Mouse (Mus musculus) limb, embryonic 12.5 days (tissue): ENCODE measurements around the gene Scn5a. TPM values are rescaled to one million over a fixed set of nuclear protein-coding genes. Genes with fewer than 3 reads are reported as not detected.

Source experiments
- ATAC-seq: fragments of 200-750 bp; cut with Nextera tagmentation; 2 replicates; pipeline ENCODE4 v1.8.0; 2017; ENCODE audit warnings: low read depth, moderate TSS enrichment; ENCODE audit not compliant: insufficient number of reproducible peaks, insufficient read depth, low FRiP score, low TSS enrichment
- H3K27ac ChIP-seq: fragments of 300-500 bp; sonication (generic); 2 replicates; pipeline ENCODE4 v1.5.1; 2016; ENCODE audit warnings: mild to moderate bottlenecking, moderate library complexity
- H3K27me3 ChIP-seq: fragments of 300-500 bp; sonication (generic); 2 replicates; pipeline ENCODE4 v1.6.1; 2016; ENCODE audit warnings: mild to moderate bottlenecking, moderate library complexity
- H3K36me3 ChIP-seq: fragments of 300-500 bp; sonication (generic); 2 replicates; pipeline ENCODE4 v1.6.1; 2016; ENCODE audit warnings: mild to moderate bottlenecking, moderate library complexity
- H3K4me1 ChIP-seq: fragments of 300-500 bp; sonication (generic); replicated peaks from 2 replicates; pipeline ENCODE4 v1.6.1; 2016
- H3K4me2 ChIP-seq: fragments of 300-500 bp; sonication (generic); 2 replicates; pipeline ENCODE4 v1.6.1; 2016; ENCODE audit warnings: mild to moderate bottlenecking, moderate library complexity
- H3K4me3 ChIP-seq: fragments of 300-500 bp; sonication (generic); replicated peaks from 2 replicates; pipeline ENCODE4 v1.5.1; 2016; ENCODE audit warnings: mild to moderate bottlenecking
- H3K9ac ChIP-seq: fragments of 300-500 bp; sonication (generic); replicated peaks from 2 replicates; pipeline ENCODE4 v1.6.1; 2016; ENCODE audit warnings: mild to moderate bottlenecking, moderate library complexity
- H3K9me3 ChIP-seq: fragments of 300-500 bp; sonication (generic); 2 replicates; pipeline ENCODE4 v1.6.1; 2016; ENCODE audit warnings: mild to moderate bottlenecking, moderate library complexity
- WGBS: fragments of 180-500 bp; shearing (Covaris S2); methylation state at CpG from one replicate; pipeline ENCODE4 v1.1.7; 2016; 5-methylcytosine and 5-hydroxymethylcytosine counted together
- polyA plus RNA-seq: library from polyadenylated mRNA; unstranded; fragments of >200 nt; fragmentation: Nextera tagmentation; extraction: Ambion mirVana; gene quantifications from 2 replicates; pipeline ENCODE4 v1.2.1, GENCODE M21; 2016

Scn5a gene
- polyA plus RNA-seq, 1 experiment from 2014 or later: 0.05 TPM

DNA sequence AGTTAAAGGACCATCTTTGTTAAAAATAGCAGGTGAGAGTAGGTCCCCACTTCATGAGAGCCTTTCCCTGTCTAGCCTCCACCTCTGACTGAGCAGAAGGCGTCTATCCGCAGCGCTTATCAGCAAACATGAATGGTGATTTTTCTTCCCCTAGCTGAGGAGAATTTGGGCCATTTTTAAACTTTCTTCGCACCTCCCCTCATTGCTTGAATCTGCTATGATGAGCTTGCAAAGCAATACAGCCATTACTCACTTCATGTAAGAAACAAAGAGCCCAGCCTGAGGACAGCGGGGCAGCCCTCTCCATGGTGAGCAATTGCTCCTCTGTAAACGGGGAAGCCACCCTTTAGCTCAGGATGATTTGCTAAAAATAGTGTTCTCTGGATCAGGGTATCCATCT is 14.0 kb downstream of the Scn5a start:
- WGBS: 75% methylated on average over 6 of the region's 6 CpGs
- H3K27ac ChIP-seq: no peak overlapping the region
- peaks cover 51% of the 10 kb centered on the region for H3K27me3 ChIP-seq
- H3K9me3 ChIP-seq: no peaks in the 10 kb centered on the region
- H3K4me2 ChIP-seq: no peak overlapping the region
- H3K9ac ChIP-seq: no peak overlapping the region
- no peak for ATAC-seq
- H3K4me1 ChIP-seq: peaks cover 7% of the 10 kb centered on the region
- no peak overlapping the region for H3K4me3 ChIP-seq
- no peaks in the 10 kb centered on the region for H3K36me3 ChIP-seq

- Histone ChIP-seq H3K27ac (no peak overlapping the region), H3K4me3 (no peak overlapping the region), H3K9ac (no peak overlapping the region), H3K9me3 (no peaks in the 10 kb centered on the region), H3K36me3 (no peaks in the 10 kb centered on the region), H3K4me2 (no peak overlapping the region), H3K27me3 (peaks cover 40% of the 10 kb centered on the region), H3K4me1 (peaks cover 13% of the 10 kb centered on the region)
- WGBS: 67% methylated on average over 6 of the region's 6 CpGs
- ATAC-seq: no peak
Observed at GRCm38 (mm10) chr9:119563617-119564016, 15.2 kb downstream of the Scn5a start.

DNA sequence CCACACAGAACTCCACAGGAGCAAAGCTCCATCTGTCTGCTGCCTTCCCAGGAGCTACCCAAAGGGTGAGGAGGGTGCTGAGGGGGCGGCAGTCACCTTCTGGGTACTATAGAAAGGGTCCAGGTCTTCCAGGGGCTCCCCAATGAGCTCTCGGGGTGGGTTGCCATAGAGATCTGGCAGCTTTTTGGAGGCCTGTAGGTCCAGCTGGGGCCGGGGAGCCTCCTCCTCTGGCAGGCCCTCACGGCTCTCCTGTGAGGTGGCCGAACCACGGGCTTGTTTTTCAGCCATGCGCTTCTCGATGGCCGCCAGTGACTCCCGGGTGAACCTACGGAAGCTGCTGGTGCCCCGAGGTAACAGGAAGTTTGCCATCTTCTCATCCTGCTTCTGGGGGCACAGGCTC is 16.6 kb downstream of the Scn5a start:
- Histone ChIP-seq H3K9ac (no peak overlapping the region), H3K27me3 (peaks cover 36% of the 10 kb centered on the region), H3K27ac (no peak overlapping the region), H3K4me2 (no peak overlapping the region), H3K4me3 (no peak overlapping the region), H3K9me3 (no peaks in the 10 kb centered on the region), H3K4me1 (peaks cover 17% of the 10 kb centered on the region), H3K36me3 (no peaks in the 10 kb centered on the region)
- 70% methylated on average over 12 of the region's 12 CpGs for WGBS
- ATAC-seq: no peak

- WGBS: 60% methylated on average over 8 of the region's 8 CpGs
- Histone ChIP-seq H3K9me3 (no peaks in the 10 kb centered on the region), H3K4me3 (no peak overlapping the region), H3K4me2 (no peak overlapping the region), H3K4me1 (peaks cover 17% of the 10 kb centered on the region), H3K27ac (no peak overlapping the region), H3K36me3 (no peaks in the 10 kb centered on the region), H3K27me3 (peaks cover 31% of the 10 kb centered on the region), H3K9ac (no peak overlapping the region)
- ATAC-seq: no peak
Observed at GRCm38 (mm10) chr9:119561746-119562145, 17.1 kb downstream of the Scn5a start.

DNA sequence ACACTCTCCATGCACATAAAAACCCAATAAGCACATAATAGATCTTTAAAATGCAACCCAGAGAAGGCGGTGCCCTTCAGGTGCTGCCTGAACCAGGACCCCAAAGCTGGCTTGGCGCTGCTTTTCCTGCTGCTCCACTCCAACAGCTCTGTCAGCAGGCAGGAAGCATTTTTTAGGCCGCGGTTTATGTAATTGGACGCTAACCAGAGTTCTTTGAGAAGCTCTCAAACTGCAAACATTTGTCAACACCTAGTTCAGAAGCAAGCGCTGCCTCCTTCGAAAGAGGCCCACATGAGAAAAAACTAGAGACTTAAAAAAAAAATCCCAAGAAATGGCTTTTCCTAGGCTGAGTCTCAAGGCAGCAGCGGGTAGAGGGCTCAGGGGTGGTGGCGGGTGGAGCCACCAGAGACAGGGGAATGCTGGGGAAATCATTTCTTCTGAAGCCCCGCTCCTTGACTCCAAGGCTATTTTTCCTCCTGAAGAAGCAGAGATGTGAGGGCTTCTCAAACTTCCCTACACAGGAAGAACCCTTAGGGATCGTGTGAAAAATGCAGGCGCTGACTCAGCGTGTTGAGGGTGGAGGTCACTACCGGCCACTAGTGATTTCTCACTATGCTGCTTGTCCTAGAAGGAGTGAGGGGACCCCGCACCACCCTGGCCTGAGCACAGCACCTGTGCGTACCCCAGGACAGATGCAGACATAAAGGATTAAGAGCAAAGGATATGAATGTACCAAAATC is 19.1 kb downstream of the Scn5a start:
- H3K9me3 ChIP-seq: no peaks in the 10 kb centered on the region
- no peaks in the 10 kb centered on the region for H3K36me3 ChIP-seq
- peaks cover 17% of the 10 kb centered on the region for H3K4me1 ChIP-seq
- no peak overlapping the region for H3K9ac ChIP-seq
- no peak for ATAC-seq
- WGBS: 57% methylated on average over 16 of the region's 16 CpGs
- peaks cover 11% of the 10 kb centered on the region; the same call in 1 of the 2 replicates for H3K27me3 ChIP-seq
- H3K4me3 ChIP-seq: no peak overlapping the region
- H3K27ac ChIP-seq: no peak overlapping the region
- H3K4me2 ChIP-seq: no peak overlapping the region

DNA sequence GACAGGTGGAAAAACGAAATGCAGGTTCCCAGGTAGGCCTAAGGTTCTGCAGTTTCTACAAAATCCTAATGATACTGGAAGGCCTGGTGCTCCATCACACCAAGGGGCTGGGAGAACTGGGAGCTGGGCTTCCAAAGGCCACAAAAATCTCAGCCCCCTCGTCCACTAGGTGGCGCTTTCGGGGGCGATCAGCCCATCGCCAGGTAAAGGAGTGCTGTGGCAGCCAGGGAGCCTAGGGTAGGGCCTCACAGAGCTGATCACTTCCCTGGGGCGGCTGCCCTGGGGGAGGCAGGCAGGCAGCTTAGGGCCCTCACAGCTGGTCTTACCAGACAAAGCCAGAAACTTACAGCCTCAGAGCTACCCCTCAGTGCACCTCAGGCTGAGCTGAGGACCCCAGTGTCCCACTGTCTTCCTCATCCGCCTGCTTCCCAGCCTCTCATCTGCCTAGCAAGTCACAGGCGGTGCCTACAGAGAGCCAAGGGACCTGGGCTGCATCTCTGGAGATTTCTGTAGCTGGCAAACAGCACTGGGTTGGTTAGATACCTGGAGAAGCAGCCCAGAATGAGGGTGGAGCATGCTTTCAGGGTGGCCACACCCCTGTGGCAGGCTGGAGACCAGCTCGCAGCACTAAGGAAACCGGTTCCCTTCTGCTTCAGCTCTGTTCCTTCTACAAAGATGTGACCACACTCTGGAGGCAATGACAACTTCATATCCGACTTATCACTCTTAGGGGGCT is 20.5 kb downstream of the Scn5a start:
- Histone ChIP-seq H3K27ac (no peak overlapping the region), H3K27me3 (peaks cover 10% of the 10 kb centered on the region; the same call in 1 of the 2 replicates), H3K9me3 (no peaks in the 10 kb centered on the region), H3K4me3 (no peak overlapping the region), H3K4me2 (no peak overlapping the region), H3K9ac (peak overlapping the region; percentile 27; the same call in 1 of the 2 replicates), H3K4me1 (peaks cover 17% of the 10 kb centered on the region), H3K36me3 (no peaks in the 10 kb centered on the region)
- 24% methylated on average over 12 of the region's 12 CpGs for WGBS
- no peak for ATAC-seq

DNA sequence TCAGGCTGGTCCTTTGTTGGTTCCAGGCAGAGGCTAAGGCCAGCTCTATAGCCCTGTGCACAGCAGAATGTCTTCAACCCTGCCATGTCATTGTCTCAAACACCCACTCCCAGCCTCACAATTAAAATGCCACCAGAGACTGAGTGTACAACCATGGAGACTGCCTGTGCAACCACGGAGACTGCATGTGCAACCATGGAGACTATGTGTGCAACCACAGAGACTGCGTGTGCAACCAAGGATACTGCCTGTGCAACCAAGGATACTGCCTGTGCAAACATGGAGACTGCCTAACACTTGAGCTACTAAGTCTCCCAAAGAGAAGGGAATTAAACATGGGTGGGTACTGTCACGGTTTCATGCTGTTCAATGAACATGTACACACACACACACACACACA is 22.8 kb downstream of the Scn5a start:
- no peak overlapping the region for H3K9ac ChIP-seq
- WGBS: 87% methylated on average over 3 of the region's 3 CpGs
- ATAC-seq: no peak
- peaks cover 3% of the 10 kb centered on the region; the same call in 1 of the 2 replicates for H3K27me3 ChIP-seq
- no peak overlapping the region for H3K4me2 ChIP-seq
- no peak overlapping the region for H3K4me3 ChIP-seq
- no peaks in the 10 kb centered on the region for H3K36me3 ChIP-seq
- H3K4me1 ChIP-seq: peaks cover 10% of the 10 kb centered on the region
- no peaks in the 10 kb centered on the region for H3K9me3 ChIP-seq
- no peak overlapping the region for H3K27ac ChIP-seq

GRCm38 (mm10) chr9:119547528-119547927 is 31.3 kb downstream of the Scn5a start:
- H3K27ac ChIP-seq: no peak overlapping the region
- no peaks in the 10 kb centered on the region for H3K27me3 ChIP-seq
- ATAC-seq: no peak
- H3K4me3 ChIP-seq: no peak overlapping the region
- no peaks in the 10 kb centered on the region for H3K9me3 ChIP-seq
- no peak overlapping the region for H3K9ac ChIP-seq
- WGBS: 75% methylated on average over 12 of the region's 12 CpGs
- no peak overlapping the region for H3K4me2 ChIP-seq
- no peaks in the 10 kb centered on the region for H3K4me1 ChIP-seq
- H3K36me3 ChIP-seq: no peaks in the 10 kb centered on the region

DNA sequence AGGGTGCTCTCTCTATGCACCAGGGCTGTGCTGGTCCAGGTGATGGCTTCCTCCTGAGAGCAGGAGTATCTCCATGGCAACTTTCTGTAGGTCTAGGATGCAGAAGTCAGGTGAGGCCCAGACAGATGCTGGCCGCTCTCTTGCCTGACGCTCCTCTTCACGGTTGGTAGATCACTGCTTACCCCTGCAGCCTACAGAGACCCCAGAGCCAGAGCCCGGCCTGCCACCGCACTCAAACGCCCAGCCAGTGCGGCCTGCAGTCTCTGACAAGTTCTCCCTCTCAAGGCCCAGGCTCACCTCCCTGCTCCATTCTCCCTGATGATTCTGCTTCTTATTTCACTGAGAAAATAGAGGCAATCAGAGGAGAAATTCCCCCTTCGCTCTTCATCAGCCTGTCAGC is 31.7 kb downstream of the Scn5a start:
- WGBS: 81% methylated on average over 8 of the region's 8 CpGs

GRCm38 (mm10) chr9:119540726-119541125 is 38.1 kb downstream of the Scn5a start:
- Histone ChIP-seq H3K27ac (no peak overlapping the region), H3K36me3 (no peaks in the 10 kb centered on the region), H3K9ac (no peak overlapping the region), H3K4me1 (no peaks in the 10 kb centered on the region), H3K4me2 (no peak overlapping the region), H3K4me3 (no peak overlapping the region), H3K27me3 (no peaks in the 10 kb centered on the region), H3K9me3 (no peaks in the 10 kb centered on the region)
- 89% methylated on average over 9 of the region's 9 CpGs for WGBS
- no peak for ATAC-seq

More for the DNA sequence above, 31.7 kb downstream of the Scn5a start:
- Histone ChIP-seq H3K36me3 (no peaks in the 10 kb centered on the region), H3K9me3 (no peaks in the 10 kb centered on the region), H3K4me3 (no peak overlapping the region), H3K4me2 (no peak overlapping the region), H3K27ac (no peak overlapping the region), H3K4me1 (no peaks in the 10 kb centered on the region), H3K9ac (no peak overlapping the region), H3K27me3 (no peaks in the 10 kb centered on the region)
- no peak for ATAC-seq

DNA sequence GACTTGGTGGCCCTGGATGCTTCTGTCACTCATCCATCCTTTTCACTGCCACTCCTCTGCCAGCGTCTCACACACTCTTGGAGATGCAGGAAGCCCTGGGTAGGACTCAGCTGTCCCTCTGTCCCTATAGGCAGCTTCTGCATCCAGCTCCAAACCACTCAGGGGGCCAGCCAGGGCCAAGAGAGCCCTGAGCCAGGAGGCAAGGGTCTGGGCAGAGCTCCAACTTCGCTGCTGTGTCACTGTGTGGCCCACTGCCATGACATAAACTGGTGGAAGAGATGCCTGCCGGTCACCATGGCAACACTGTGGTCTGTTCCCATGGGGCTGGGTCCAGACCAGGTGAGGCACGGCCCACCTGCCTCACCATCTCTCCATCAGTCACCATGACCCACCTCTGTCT is 41.0 kb downstream of the Scn5a start:
- Histone ChIP-seq H3K4me3 (no peak overlapping the region), H3K9me3 (no peaks in the 10 kb centered on the region), H3K27me3 (peaks cover 4% of the 10 kb centered on the region; the same call in 1 of the 2 replicates), H3K9ac (no peak overlapping the region), H3K4me2 (no peak overlapping the region), H3K27ac (no peak overlapping the region), H3K4me1 (no peaks in the 10 kb centered on the region), H3K36me3 (no peaks in the 10 kb centered on the region)
- 86% methylated on average over 4 of the region's 4 CpGs for WGBS
- ATAC-seq: no peak
